22 mouse cellular contexts compared by ENCODE assay signal in the genomic region with DNA sequence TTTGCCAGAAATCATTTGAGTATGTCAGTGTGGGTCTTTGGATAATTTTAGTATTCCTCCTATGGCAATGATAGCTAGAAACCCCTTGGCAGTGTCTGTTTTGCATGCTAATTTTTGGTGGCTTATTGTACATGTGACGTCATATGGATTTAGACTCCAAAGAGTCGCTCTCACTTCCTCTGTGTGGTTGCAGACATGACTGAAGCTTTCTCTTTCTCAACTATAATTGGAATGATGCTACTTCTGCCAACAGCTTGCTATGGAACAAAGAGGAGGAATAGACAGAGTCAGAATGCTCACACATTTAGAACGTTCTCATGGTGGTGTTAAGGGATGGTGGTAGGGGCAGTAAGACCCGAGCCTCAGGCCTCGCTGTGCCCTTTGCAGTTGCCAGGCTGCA.
DNase-seq lines count a peak whose midpoint lies in the region; ATAC-seq and TF ChIP-seq lines count a peak whose summit lies in the region.
"Had no signal": no experiment of that assay in that cellular context is flagged by ENCODE, and none has a peak within 500 bp of the region (broad histone marks: within the 10 kb centered on the region; RNA-seq: fewer than 3 reads in every experiment).

No protein-coding gene starts in this region.

- H3K4me2 ChIP-seq in forebrain, embryonic 14.5 days (ENCODE audit: low read length): no peak overlapping the region
- no peak overlapping the region for H3K4me2 ChIP-seq in forebrain, embryonic 11.5 days (ENCODE audit: low read depth, low read length, severe bottlenecking)
- H3K4me2 ChIP-seq in liver, embryonic 11.5 days: no peak overlapping the region
- H3K4me2 ChIP-seq: heart, embryonic 15.5 days; hindbrain, embryonic 14.5 days; intestine, embryonic 15.5 days; limb, embryonic 12.5 days; midbrain, embryonic 11.5 days had no signal

- H3K79me2 ChIP-seq in liver, adult 2 months (ENCODE audit: control insufficient read depth, insufficient read depth, low read length): no peaks in the 10 kb centered on the region

- peak; percentile 16 for DNase-seq in forebrain, embryonic 14.5 days (ENCODE audit: low spot score)
- no peak for DNase-seq in forebrain, embryonic 11.5 days (ENCODE audit: low spot score)
- peak; percentile 33 for DNase-seq in liver, adult 2 months (ENCODE audit: extremely low read depth, low read depth, low spot score)
- no peak for DNase-seq in liver, embryonic 11.5 days (ENCODE audit: low spot score)
- peak; percentile 89 for DNase-seq in splenic B cell, adult 2 months (ENCODE audit: low read depth, low spot score)
- DNase-seq in urinary bladder, postnatal 14 days (ENCODE audit: low spot score): no peak
- no peak for DNase-seq in embryo, embryonic 11 days
- DNase-seq: adrenal gland, postnatal 14 days; cerebellum, adult 9-11 months; gastrocnemius, adult 2 months; heart, adult 11 months; kidney, postnatal 10 days; layer of hippocampus, adult 9-11 months; lung, postnatal 14 days; right cerebral cortex, postnatal 25 days had no signal

- H3K4me1 ChIP-seq in forebrain, embryonic 14.5 days (ENCODE audit: control insufficient read depth, insufficient read depth, low read length): no peaks in the 10 kb centered on the region
- no peaks in the 10 kb centered on the region for H3K4me1 ChIP-seq in forebrain, embryonic 11.5 days (replicated peaks; ENCODE audit: control insufficient read depth, insufficient read depth, low read length)
- no peaks in the 10 kb centered on the region for H3K4me1 ChIP-seq in liver, adult 2 months (ENCODE audit: control insufficient read depth, insufficient read depth, low read length)
- no peaks in the 10 kb centered on the region for H3K4me1 ChIP-seq in liver, embryonic 11.5 days (replicated peaks; ENCODE audit: control insufficient read depth, insufficient read depth, low read length)
- peaks cover 5% of the 10 kb centered on the region for H3K4me1 ChIP-seq in embryonic fibroblast, embryonic 13.5 days (ENCODE audit: control insufficient read depth, insufficient read depth, low read length)
- H3K4me1 ChIP-seq: heart, embryonic 15.5 days; intestine, embryonic 15.5 days had no signal

- H3K4me3 ChIP-seq in forebrain, embryonic 14.5 days (ENCODE audit: low read depth, low read length): no peak overlapping the region
- H3K4me3 ChIP-seq in forebrain, embryonic 11.5 days (ENCODE audit: low read depth, low read length): no peak overlapping the region
- H3K4me3 ChIP-seq in liver, adult 2 months (ENCODE audit: insufficient read depth, low read depth, low read length): no peak overlapping the region
- H3K4me3 ChIP-seq in liver, embryonic 11.5 days (ENCODE audit: low read depth, low read length): no peak overlapping the region
- no peak overlapping the region for H3K4me3 ChIP-seq in embryonic fibroblast, embryonic 13.5 days (ENCODE audit: insufficient read depth, low read length)
- H3K4me3 ChIP-seq: gastrocnemius, adult 2 months; heart, embryonic 15.5 days; intestine, embryonic 15.5 days; limb, embryonic 12.5 days had no signal

- WGBS in forebrain, embryonic 14.5 days: 82% methylated on average over 5 of the region's 5 CpGs
- WGBS in forebrain, embryonic 11.5 days: 88% methylated on average over 5 of the region's 5 CpGs
- 91% methylated on average over 5 of the region's 5 CpGs for WGBS in liver, adult 2 months
- WGBS in liver, embryonic 11.5 days: 82% methylated on average over 5 of the region's 5 CpGs

- no peaks in the 10 kb centered on the region for H3K36me3 ChIP-seq in forebrain, embryonic 14.5 days (ENCODE audit: control insufficient read depth, insufficient read depth, low read length)
- H3K36me3 ChIP-seq in forebrain, embryonic 11.5 days (ENCODE audit: control insufficient read depth, insufficient read depth, low read length): no peaks in the 10 kb centered on the region
- no peaks in the 10 kb centered on the region for H3K36me3 ChIP-seq in liver, adult 2 months (ENCODE audit: control insufficient read depth, insufficient read depth, low read length)
- no peaks in the 10 kb centered on the region for H3K36me3 ChIP-seq in liver, embryonic 11.5 days (ENCODE audit: control insufficient read depth, insufficient read depth, low read length)
- H3K36me3 ChIP-seq in splenic B cell, adult 2 months (ENCODE audit: control insufficient read depth, insufficient read depth, low read length, poor library complexity, severe bottlenecking): no peaks in the 10 kb centered on the region
- H3K36me3 ChIP-seq: heart, embryonic 15.5 days; intestine, embryonic 15.5 days; limb, embryonic 12.5 days had no signal

- TF ChIP-seq CTCF in liver, adult 2 months (IDR thresholded peaks at IDR 0.05; ENCODE audit: low read depth, low read length): no peak
- TF ChIP-seq CTCF in embryonic fibroblast, embryonic 13.5 days (IDR thresholded peaks at IDR 0.05; ENCODE audit: borderline replicate concordance, insufficient read depth, low read length): no peak

- no peaks in the 10 kb centered on the region for H3K27me3 ChIP-seq in forebrain, embryonic 14.5 days (replicated peaks; ENCODE audit: control insufficient read depth, insufficient read depth, low read length)
- no peaks in the 10 kb centered on the region for H3K27me3 ChIP-seq in forebrain, embryonic 11.5 days (ENCODE audit: control insufficient read depth, insufficient read depth, low read length)
- H3K27me3 ChIP-seq in liver, adult 2 months (ENCODE audit: control insufficient read depth, insufficient read depth, low read length): no peaks in the 10 kb centered on the region
- no peaks in the 10 kb centered on the region for H3K27me3 ChIP-seq in liver, embryonic 11.5 days (replicated peaks; ENCODE audit: control insufficient read depth, insufficient read depth, low read length)
- no peaks in the 10 kb centered on the region for H3K27me3 ChIP-seq in splenic B cell, adult 2 months (ENCODE audit: control insufficient read depth, insufficient read depth, low read length, poor library complexity, severe bottlenecking)
- H3K27me3 ChIP-seq: heart, embryonic 15.5 days; intestine, embryonic 15.5 days; limb, embryonic 12.5 days had no signal

- no peak overlapping the region for H3K27ac ChIP-seq in forebrain, embryonic 14.5 days (ENCODE audit: low read depth, low read length)
- H3K27ac ChIP-seq in forebrain, embryonic 11.5 days (ENCODE audit: low read depth, low read length): no peak overlapping the region
- H3K27ac ChIP-seq in liver, adult 2 months (replicated peaks; ENCODE audit: insufficient read depth, low read depth, low read length): 0 out of 2 replicates have a peak overlapping the region, but pooled peaks have one; percentile 38
- no peak overlapping the region for H3K27ac ChIP-seq in liver, embryonic 11.5 days (ENCODE audit: low read depth, low read length)
- H3K27ac ChIP-seq in embryonic fibroblast, embryonic 13.5 days (ENCODE audit: insufficient read depth, low read length): 0 out of 2 replicates have a peak overlapping the region, but pooled peaks have one; percentile 16
- H3K27ac ChIP-seq: gastrocnemius, adult 2 months; heart, embryonic 15.5 days; hindbrain, embryonic 14.5 days; intestine, embryonic 15.5 days; limb, embryonic 12.5 days had no signal

- H3K9ac ChIP-seq in forebrain, embryonic 14.5 days (ENCODE audit: low read length): no peak overlapping the region
- no peak overlapping the region for H3K9ac ChIP-seq in forebrain, embryonic 11.5 days (ENCODE audit: low read length)
- H3K9ac ChIP-seq in liver, adult 2 months (ENCODE audit: low read depth, low read length): no peak overlapping the region
- no peak overlapping the region for H3K9ac ChIP-seq in liver, embryonic 11.5 days (ENCODE audit: low read depth, low read length)
- H3K9ac ChIP-seq: heart, embryonic 15.5 days; hindbrain, embryonic 14.5 days; intestine, embryonic 15.5 days; limb, embryonic 12.5 days had no signal

- no peak for TF ChIP-seq POLR2A in liver, adult 2 months (IDR thresholded peaks at IDR 0.05; ENCODE audit: extremely low read depth, insufficient read depth, low read length)
- TF ChIP-seq POLR2A in embryonic fibroblast, embryonic 13.5 days (IDR thresholded peaks at IDR 0.05; ENCODE audit: low read depth, low read length): no peak

- no peaks in the 10 kb centered on the region for H3K9me3 ChIP-seq in forebrain, embryonic 14.5 days (replicated peaks; ENCODE audit: control insufficient read depth, low read length)
- no peaks in the 10 kb centered on the region for H3K9me3 ChIP-seq in forebrain, embryonic 11.5 days (ENCODE audit: control insufficient read depth, low read length)
- no peaks in the 10 kb centered on the region for H3K9me3 ChIP-seq in liver, embryonic 11.5 days (ENCODE audit: control insufficient read depth, low read length)
- H3K9me3 ChIP-seq: heart, embryonic 15.5 days; intestine, embryonic 15.5 days; limb, embryonic 12.5 days had no signal

- ATAC-seq in forebrain, embryonic 14.5 days: no peak
- no peak for ATAC-seq in forebrain, embryonic 11.5 days (replicated peaks; ENCODE audit: low FRiP score)
- ATAC-seq in liver, embryonic 11.5 days (replicated peaks; ENCODE audit: low FRiP score): no peak
- ATAC-seq: activated CD4-positive, CD25-positive, alpha-beta regulatory T cell, adult 4 months; intestine, embryonic 15.5 days had no signal

Comparison
In these comparisons a context has a peak if more than half of its experiments do, and no peak if none do; other contexts are left out.
1. DNase-seq: peak in forebrain, embryonic 14.5 days (single experiment), liver, adult 2 months (single experiment) and splenic B cell, adult 2 months (single experiment); none in forebrain, embryonic 11.5 days (single experiment), liver, embryonic 11.5 days (single experiment), urinary bladder, postnatal 14 days (single experiment) and embryo, embryonic 11 days (single experiment).
2. H3K27ac ChIP-seq: peak in liver, adult 2 months (single experiment) and embryonic fibroblast, embryonic 13.5 days (single experiment); none in forebrain, embryonic 14.5 days (single experiment), forebrain, embryonic 11.5 days (single experiment) and liver, embryonic 11.5 days (single experiment).